In genomic region chr2:106194369-106195023, GRCm38 (mm10) we compare ENCODE assay signal across 8 mouse cellular contexts.
DNase-seq lines count a peak whose midpoint lies in the region; ATAC-seq and TF ChIP-seq lines count a peak whose summit lies in the region.

No protein-coding gene starts in this region.

- TF ChIP-seq POLR2A in limb, embryonic 14.5 days (IDR thresholded peaks at IDR 0.05; ENCODE audit: borderline replicate concordance, extremely low read depth, insufficient read depth, insufficient read length), result no peak

- H3K36me3 ChIP-seq in heart, embryonic 12.5 days, result no peaks in the 10 kb centered on the region
- no peaks in the 10 kb centered on the region for H3K36me3 ChIP-seq in kidney, embryonic 16.5 days (ENCODE audit: insufficient read depth, low read length)
- H3K36me3 ChIP-seq in limb, embryonic 14.5 days (ENCODE audit: control insufficient read depth, insufficient read depth, low read length), result no peaks in the 10 kb centered on the region

- H3K9me3 ChIP-seq in heart, embryonic 12.5 days (replicated peaks), result no peaks in the 10 kb centered on the region
- H3K9me3 ChIP-seq in kidney, embryonic 16.5 days (ENCODE audit: low read length), result no peaks in the 10 kb centered on the region
- H3K9me3 ChIP-seq in limb, embryonic 14.5 days (ENCODE audit: control insufficient read depth, low read length), result no peaks in the 10 kb centered on the region

- H3K9ac ChIP-seq in heart, embryonic 12.5 days, result peak overlapping the region; percentile 60; the same call in 1 of the 2 replicates
- no peak overlapping the region for H3K9ac ChIP-seq in kidney, embryonic 16.5 days (replicated peaks; ENCODE audit: low read length)
- H3K9ac ChIP-seq in limb, embryonic 14.5 days (ENCODE audit: low read depth, low read length, severe bottlenecking), result peak overlapping the region; percentile 39

- peak; percentile 20 to 63 for DNase-seq in spleen, postnatal 4 days (ENCODE audit: low spot score in 2 of 2)
- no peak for DNase-seq in spleen, postnatal 36 days (ENCODE audit: low spot score in 2 of 2)
- peak; percentile 86 for DNase-seq in embryo, embryonic 9.5 days (ENCODE audit: extremely low spot score)
- DNase-seq in limb, embryonic 14.5 days (ENCODE audit: low spot score), result peak; percentile 86
- DNase-seq in naive thymus-derived CD4-positive, alpha-beta T cell, adult 2 months (ENCODE audit: low read depth), result peak; percentile 1
- DNase-seq in testis, postnatal 10 days (ENCODE audit: low spot score), result peak; percentile 87

- no peak overlapping the region for H3K27ac ChIP-seq in heart, embryonic 12.5 days (ENCODE audit: poor library complexity, severe bottlenecking)
- no peak overlapping the region for H3K27ac ChIP-seq in kidney, embryonic 16.5 days (ENCODE audit: low read length)
- H3K27ac ChIP-seq in limb, embryonic 14.5 days (replicated peaks; ENCODE audit: low read depth, low read length), result no peak overlapping the region

- peak overlapping the region; percentile 44 for H3K4me3 ChIP-seq in heart, embryonic 12.5 days
- H3K4me3 ChIP-seq in kidney, embryonic 16.5 days (ENCODE audit: low read length), result peak overlapping the region; percentile 35
- H3K4me3 ChIP-seq in limb, embryonic 14.5 days (replicated peaks; ENCODE audit: low read length), result peak overlapping the region; percentile 33

- H3K27me3 ChIP-seq in heart, embryonic 12.5 days (replicated peaks), result peaks cover 17% of the 10 kb centered on the region; the same call in 1 of the 2 replicates
- H3K27me3 ChIP-seq in kidney, embryonic 16.5 days (ENCODE audit: insufficient read depth, low read length), result peaks cover 7% of the 10 kb centered on the region; the same call in 1 of the 2 replicates
- no peaks in the 10 kb centered on the region for H3K27me3 ChIP-seq in limb, embryonic 14.5 days (ENCODE audit: control insufficient read depth, insufficient read depth, low read length)

- H3K4me1 ChIP-seq in heart, embryonic 12.5 days (replicated peaks), result peaks cover 7% of the 10 kb centered on the region; the same call in 1 of the 2 replicates
- H3K4me1 ChIP-seq in kidney, embryonic 16.5 days (ENCODE audit: insufficient read depth, low read length), result 0 out of 2 replicates have a peak, but pooled peaks cover 3% of the 10 kb centered on the region
- peaks cover 10% of the 10 kb centered on the region; the same call in 1 of the 2 replicates for H3K4me1 ChIP-seq in limb, embryonic 14.5 days (ENCODE audit: control insufficient read depth, insufficient read depth, low read length)

- peak overlapping the region; percentile 93 for H3K4me2 ChIP-seq in heart, embryonic 12.5 days
- peak overlapping the region; percentile 70 for H3K4me2 ChIP-seq in kidney, embryonic 16.5 days (replicated peaks; ENCODE audit: low read depth, low read length)
- H3K4me2 ChIP-seq in limb, embryonic 14.5 days (replicated peaks; ENCODE audit: low read depth, low read length, severe bottlenecking), result peak overlapping the region; percentile 64

- ATAC-seq in heart, embryonic 12.5 days (ENCODE audit: insufficient number of reproducible peaks, low FRiP score), result peak; percentile 53; the same call in 1 of the 2 replicates
- peak; percentile 77 for ATAC-seq in kidney, embryonic 16.5 days (ENCODE audit: low FRiP score, low TSS enrichment)
- ATAC-seq in limb, embryonic 14.5 days (ENCODE audit: low FRiP score, low read depth), result peak; percentile 80

- WGBS in heart, embryonic 12.5 days, result 11% methylated on average over 14 of the region's 14 CpGs
- WGBS in kidney, embryonic 16.5 days, result 9% methylated on average over 14 of the region's 14 CpGs
- WGBS in limb, embryonic 14.5 days, result 8% methylated on average over 14 of the region's 14 CpGs

Comparison
In these comparisons a context has a peak if more than half of its experiments do, and no peak if none do; other contexts are left out.
1. DNase-seq: peak in spleen, postnatal 4 days (2 of 2), embryo, embryonic 9.5 days (single experiment), limb, embryonic 14.5 days (single experiment), naive thymus-derived CD4-positive, alpha-beta T cell, adult 2 months (single experiment) and testis, postnatal 10 days (single experiment); none in spleen, postnatal 36 days (0 of 2).
2. Peak in every context shown above with its lines, with median percentiles within 50 percentile points of each other: ATAC-seq, H3K4me2 ChIP-seq and H3K4me3 ChIP-seq.